Mouse (Mus musculus): Measurements from ENCODE around the gene Myog.

Gene Myog

GRCm38 (mm10) chr1:134283108-134283507 lies 6.7 kb upstream of the Myog start:
- no peak for DNase-seq (ENCODE audit: low spot score in 2 of 2)

- DNase-seq (ENCODE audit: low spot score in 2 of 2) = no peak
These were observed 4.2 kb upstream of the Myog start for GRCm38 (mm10) chr1:134285458-134286120.

- no peak for DNase-seq (ENCODE audit: low spot score in 2 of 2)
These were observed 1.6 kb upstream of the Myog start for GRCm38 (mm10) chr1:134288239-134288638.

GRCm38 (mm10) chr1:134290300-134290699 lies 511 bp downstream of the Myog start:
- DNase-seq (ENCODE audit: low spot score in 2 of 2) = no peak

- DNase-seq (ENCODE audit: low spot score in 2 of 2) = no peak
These were observed 1.1 kb downstream of the Myog start for GRCm38 (mm10) chr1:134290909-134291308.

- no peak for DNase-seq (ENCODE audit: low spot score in 2 of 2)
These were observed 1.8 kb downstream of the Myog start for GRCm38 (mm10) chr1:134291555-134291954.

- no peak for DNase-seq (ENCODE audit: low spot score in 2 of 2)
These were observed 2.3 kb downstream of the Myog start for GRCm38 (mm10) chr1:134292073-134292472.

- no peak for DNase-seq (ENCODE audit: low spot score in 2 of 2)
These were observed 2.8 kb downstream of the Myog start for GRCm38 (mm10) chr1:134292601-134293000.

- DNase-seq (ENCODE audit: low spot score in 2 of 2) = no peak
These were observed 3.5 kb downstream of the Myog start for GRCm38 (mm10) chr1:134293276-134293675.

- no peak for DNase-seq (ENCODE audit: low spot score in 2 of 2)
These were observed 4.2 kb downstream of the Myog start for GRCm38 (mm10) chr1:134293738-134294604.

GRCm38 (mm10) chr1:134297265-134297664 lies 7.5 kb downstream of the Myog start:
- DNase-seq (ENCODE audit: low spot score in 2 of 2) = no peak

GRCm38 (mm10) chr1:134298636-134299411 lies 9.0 kb downstream of the Myog start:
- DNase-seq (ENCODE audit: low spot score in 2 of 2) = no peak

GRCm38 (mm10) chr1:134302568-134303238 lies 12.9 kb downstream of the Myog start:
- no peak for DNase-seq (ENCODE audit: low spot score in 2 of 2)

GRCm38 (mm10) chr1:134304940-134305339 lies 15.2 kb downstream of the Myog start:
- no peak for DNase-seq (ENCODE audit: low spot score in 2 of 2)

- no peak for DNase-seq (ENCODE audit: low spot score in 2 of 2)
These were observed 17.6 kb downstream of the Myog start for GRCm38 (mm10) chr1:134307409-134307808.

GRCm38 (mm10) chr1:134310291-134310690 lies 20.5 kb downstream of the Myog start:
- no peak for DNase-seq (ENCODE audit: low spot score in 2 of 2)

GRCm38 (mm10) chr1:134310729-134311128 lies 20.9 kb downstream of the Myog start:
- no peak for DNase-seq (ENCODE audit: low spot score in 2 of 2)

- no peak for DNase-seq (ENCODE audit: low spot score in 2 of 2)
These were observed 22.0 kb downstream of the Myog start for GRCm38 (mm10) chr1:134311760-134312159.

GRCm38 (mm10) chr1:134315181-134315580 lies 25.4 kb downstream of the Myog start:
- DNase-seq (ENCODE audit: low spot score in 2 of 2) = no peak

GRCm38 (mm10) chr1:134316361-134316760 lies 26.6 kb downstream of the Myog start:
- no peak for DNase-seq (ENCODE audit: low spot score in 2 of 2)

- DNase-seq (ENCODE audit: low spot score in 2 of 2) = no peak
These were observed 28.5 kb downstream of the Myog start for GRCm38 (mm10) chr1:134318261-134318660.
